Mouse (Mus musculus) brain, embryonic 14.5 days (tissue): ENCODE measurements around the gene Dkc1.

ENCODE experiments used
- CTCF ChIP-seq: fragments of 200-500 bp; IDR thresholded peaks from 2 replicates; pipeline ENCODE4 v1.5.1; 2012; ENCODE audit warnings: inconsistent platforms, mild to moderate bottlenecking, moderate library complexity, borderline replicate concordance; ENCODE audit not compliant: insufficient read depth, insufficient read length; ENCODE audit errors: extremely low read depth
- POLR2A ChIP-seq: fragments of 200-500 bp; IDR thresholded peaks from 2 replicates; pipeline ENCODE4 v1.6.1; 2012; ENCODE audit warnings: mild to moderate bottlenecking, inconsistent platforms, borderline replicate concordance; ENCODE audit not compliant: poor library complexity, insufficient read depth, insufficient read length, severe bottlenecking; ENCODE audit errors: extremely low read depth

GRCm38 (mm10) chrX:75098799-75099198, 3.1 kb downstream of the Dkc1 start:
- TF ChIP-seq CTCF (no peak), POLR2A (no peak)
